Mouse (Mus musculus): ENCODE results near the gene Fbxo28. TPM values are rescaled to one million over a fixed set of nuclear protein-coding genes. Genes with fewer than 3 reads are reported as not detected.

The Fbxo28 gene
- polyA plus RNA-seq (2012; rRNA removed) = 25.1 and 27.9 TPM in 2 replicates

GRCm38 (mm10) chr1:182340821-182341781 is at the start of gene Fbxo28:
Fbxo28 (minus strand) TSS chr1:182341629.

DNA sequence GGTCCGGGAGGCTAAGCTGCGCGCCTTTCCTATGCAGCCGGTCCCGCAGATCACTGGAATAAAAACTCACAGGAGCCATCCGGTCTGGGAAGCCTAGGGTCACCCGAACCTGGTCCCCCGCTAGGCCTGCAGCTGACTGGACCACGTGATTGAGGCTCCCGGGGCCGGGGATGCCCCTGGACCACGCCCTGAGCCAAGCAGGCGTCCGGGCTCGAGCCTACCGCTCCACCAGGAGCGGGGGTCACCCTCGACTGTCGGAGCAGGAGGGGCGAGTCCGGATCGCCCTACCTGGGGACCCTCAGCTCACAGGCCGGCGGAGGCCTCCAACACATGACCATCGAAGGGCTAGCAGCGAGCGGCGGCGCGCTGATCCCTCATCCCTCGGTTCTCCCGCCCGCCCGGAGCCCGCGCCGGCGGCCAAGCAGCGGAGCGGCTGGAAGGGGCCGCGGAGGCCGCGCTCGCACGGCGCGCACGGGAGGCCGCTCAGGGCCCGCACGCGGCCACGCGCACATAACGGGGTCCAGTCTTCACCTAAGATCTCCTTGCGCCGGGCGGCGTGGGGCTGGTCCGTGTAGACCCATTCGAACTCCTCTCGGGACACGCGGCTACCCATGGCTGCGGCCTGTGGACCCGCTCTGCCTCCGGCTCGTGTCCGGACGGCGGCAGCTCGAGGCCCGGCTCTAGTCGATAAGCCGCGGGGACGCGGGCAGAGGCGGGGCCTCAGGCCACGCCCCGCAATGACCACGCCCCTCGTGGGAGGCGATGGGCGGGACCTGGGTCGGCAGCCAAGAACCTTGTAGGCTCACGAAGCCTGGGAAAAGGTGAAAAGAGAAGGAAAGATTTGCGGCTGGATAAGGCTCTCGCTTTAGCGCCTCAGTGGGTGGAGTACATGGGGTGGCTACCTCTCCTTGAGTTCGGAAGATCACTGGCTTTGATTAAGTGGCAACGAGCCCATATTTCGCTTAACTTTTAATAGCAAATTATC is 59.0 kb downstream of the Fbxo28 start, which contains the start of gene Degs1:
TSS of gene Degs1 (minus strand) at position 714 of the 985 bp plus-strand sequence.

Other genes starting within 250 kb of the Fbxo28 start
- gene Srp9, start 216.9 kb downstream of the Fbxo28 start, polyA plus RNA-seq (2012; rRNA removed) = 97.8 and 101 TPM in 2 replicates
- gene Vmn1r1, start 177.1 kb downstream of the Fbxo28 start, polyA plus RNA-seq (2012; rRNA removed) = not detected in 2 replicates
- 38.6 and 38.7 TPM in 2 replicates for gene Degs1, start 58.8 kb downstream of the Fbxo28 start, polyA plus RNA-seq (2012; rRNA removed)
- 14.7 and 17.9 TPM in 2 replicates for gene Trp53bp2, start 67.5 kb upstream of the Fbxo28 start, polyA plus RNA-seq (2012; rRNA removed)
- 55.7 and 57.5 TPM in 2 replicates for gene Capn2, start 176.0 kb upstream of the Fbxo28 start, polyA plus RNA-seq (2012; rRNA removed)
- gene Capn8, start 223.4 kb upstream of the Fbxo28 start, polyA plus RNA-seq (2012; rRNA removed) = 0.08 and 0.09 TPM in 2 replicates